Mouse (Mus musculus) layer of hippocampus, adult 2 months (tissue): ENCODE results near the gene 4933407L21Rik. TPM values are rescaled to one million over a fixed set of nuclear protein-coding genes. Genes with fewer than 3 reads are reported as not detected.

Experiments used
- DNase-seq, 2 experiments: peaks; one replicate each; pipeline ENCODE4 v3.0.0; 2022; ENCODE audit warnings: low spot score in 2 of 2
- H3K27ac ChIP-seq: fragments of 200-600 bp; 2 replicates; pipeline ENCODE4 v1.8.1; 2022
- H3K4me3 ChIP-seq: fragments of 200-600 bp; 2 replicates; pipeline ENCODE4 v1.8.1; 2022; ENCODE audit warnings: mild to moderate bottlenecking
- CTCF ChIP-seq: fragments of 200-600 bp; conservative IDR thresholded peaks from 2 replicates; pipeline ENCODE4 v1.8.1; 2022; ENCODE audit warnings: antibody characterized with exemption, mild to moderate bottlenecking, moderate library complexity
- total RNA-seq, 2 experiments: library from RNA; stranded (reverse); gene quantifications; 2 replicates each; pipeline ENCODE4 v1.2.3; 2021

The 4933407L21Rik gene
- total RNA-seq, 2 experiments from 2014 or later: 3.3 to 3.6 TPM

DNA sequence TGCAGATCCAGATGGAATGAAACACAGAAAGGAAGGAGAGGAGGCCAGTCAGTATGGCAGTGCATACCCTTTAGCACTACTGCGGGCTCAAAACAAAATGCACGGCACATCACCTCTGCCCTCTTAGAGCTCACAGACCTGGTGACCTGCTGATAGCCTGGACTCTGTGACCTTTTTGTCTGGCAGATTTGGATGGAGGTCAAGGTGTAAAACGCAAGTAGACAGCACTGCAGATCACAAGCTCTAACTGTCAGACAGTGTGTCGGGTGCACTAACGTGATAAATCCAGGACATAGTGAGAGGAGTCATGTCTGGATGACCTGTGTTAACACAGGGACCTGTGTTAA lies 5.4 kb upstream of the 4933407L21Rik start:
- DNase-seq: no peak
- no peak for TF ChIP-seq CTCF
- Histone ChIP-seq H3K4me3 (no peak overlapping the region), H3K27ac (peak overlapping the region; percentile 75)

- no peak for DNase-seq
- no peak for TF ChIP-seq CTCF
- no peak overlapping the region for H3K27ac ChIP-seq
- no peak overlapping the region for H3K4me3 ChIP-seq
These were observed 3.1 kb upstream of the 4933407L21Rik start for GRCm38 (mm10) chr1:85925183-85925582.

GRCm38 (mm10) chr1:85928688-85929065 lies 394 bp downstream of the 4933407L21Rik start:
- no peak for TF ChIP-seq CTCF
- Histone ChIP-seq H3K4me3 (no peak overlapping the region), H3K27ac (peak overlapping the region; percentile 96)
- no peak for DNase-seq

DNA sequence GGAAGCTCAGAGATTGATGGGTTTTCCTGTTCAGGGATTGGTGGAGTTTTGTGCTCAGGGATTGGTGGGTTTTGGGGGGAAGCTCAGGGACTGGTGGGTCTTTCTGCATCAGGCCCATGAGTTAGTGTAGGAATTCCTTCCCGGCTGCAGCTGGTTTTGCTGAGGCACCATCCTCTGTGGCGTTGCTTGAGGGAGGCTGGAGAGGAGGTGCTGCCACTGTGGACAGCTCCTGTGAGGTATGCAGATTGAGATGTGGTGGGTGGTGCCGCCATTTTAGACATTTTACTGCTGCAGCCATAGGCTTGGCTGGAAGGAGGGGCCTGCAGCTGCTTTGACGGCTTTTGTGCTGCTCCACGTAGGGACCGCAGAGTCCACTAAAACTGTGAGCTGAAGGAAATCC lies 1.1 kb downstream of the 4933407L21Rik start:
- Histone ChIP-seq H3K27ac (peak overlapping the region; percentile 96), H3K4me3 (no peak overlapping the region)
- TF ChIP-seq CTCF: no peak
- no peak for DNase-seq

- Histone ChIP-seq H3K27ac (peak overlapping the region; percentile 96), H3K4me3 (no peak overlapping the region)
- peak; percentile 52 to 66 for DNase-seq
- TF ChIP-seq CTCF: no peak
These were observed 2.9 kb downstream of the 4933407L21Rik start for GRCm38 (mm10) chr1:85931170-85931569.

GRCm38 (mm10) chr1:85933226-85933625 lies 4.9 kb downstream of the 4933407L21Rik start:
- Histone ChIP-seq H3K4me3 (no peak overlapping the region), H3K27ac (peak overlapping the region; percentile 83)
- DNase-seq: no peak
- TF ChIP-seq CTCF: no peak

DNA sequence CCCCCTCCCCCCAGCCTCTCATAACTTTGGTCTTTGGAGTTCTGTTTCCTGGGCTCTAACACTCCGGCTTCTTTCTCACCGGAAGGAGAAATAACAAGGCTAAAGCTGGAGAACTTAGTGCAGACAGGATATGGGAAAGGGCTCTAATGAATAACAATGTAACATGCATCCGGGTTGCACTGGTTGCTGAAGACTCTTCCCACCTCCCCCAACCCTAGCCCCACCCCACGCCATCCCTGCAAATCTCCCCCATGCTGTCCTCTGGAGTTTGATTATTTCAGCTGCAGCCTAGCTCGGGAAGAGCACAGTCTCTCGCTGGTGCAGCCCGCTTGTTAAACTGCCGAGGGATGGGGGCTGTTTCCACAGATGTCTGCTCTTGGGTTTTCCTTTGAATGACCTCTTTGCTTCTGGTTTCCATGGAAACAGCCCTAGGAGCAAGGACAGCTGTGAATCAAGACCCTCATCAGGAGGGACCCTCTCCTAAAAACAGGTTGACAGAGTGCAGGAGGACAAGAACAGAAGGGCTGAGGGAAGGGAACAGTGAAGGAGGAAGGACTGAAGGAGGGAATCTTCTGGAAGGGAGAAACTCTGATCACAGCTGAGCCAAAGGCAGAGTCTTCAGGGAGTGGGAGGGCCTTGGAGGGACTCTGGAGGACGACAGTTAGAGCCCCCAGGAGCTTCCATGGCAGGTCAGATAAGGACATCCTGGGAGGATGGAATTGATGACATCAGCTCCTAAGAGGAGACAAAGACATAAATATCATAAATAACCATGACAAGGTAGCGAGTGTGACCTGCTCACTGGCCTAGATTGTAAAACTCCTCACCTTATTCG lies 5.6 kb downstream of the 4933407L21Rik start:
- Histone ChIP-seq H3K4me3 (no peak overlapping the region), H3K27ac (peak overlapping the region; percentile 83)
- no peak for TF ChIP-seq CTCF
- no peak for DNase-seq

DNA sequence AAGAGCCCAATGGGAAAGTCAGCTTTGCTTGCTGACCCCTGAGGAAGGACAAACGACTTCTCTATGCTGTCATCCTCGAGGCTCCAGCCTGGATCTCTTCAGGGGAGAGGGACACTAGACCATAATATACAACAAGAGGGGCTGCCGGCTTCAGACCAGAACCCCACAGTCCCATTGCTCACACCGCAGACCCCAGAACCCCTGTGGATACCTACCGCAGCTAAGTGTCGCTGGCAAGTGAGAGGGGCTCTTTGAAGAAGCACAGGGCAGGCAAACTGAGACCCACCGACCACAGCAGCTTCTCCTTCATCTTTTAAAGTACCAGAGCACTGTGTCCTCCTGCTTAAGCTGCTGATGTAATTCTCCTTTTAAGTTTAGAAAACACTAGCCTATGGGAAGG lies 6.3 kb downstream of the 4933407L21Rik start:
- Histone ChIP-seq H3K4me3 (no peak overlapping the region), H3K27ac (peak overlapping the region; percentile 83; the same call in 1 of the 2 replicates)
- no peak for DNase-seq
- TF ChIP-seq CTCF: no peak

- peak overlapping the region; percentile 28; the same call in 1 of the 2 replicates for H3K27ac ChIP-seq
- TF ChIP-seq CTCF: peak; percentile 89
These were observed 7.0 kb downstream of the 4933407L21Rik start for GRCm38 (mm10) chr1:85935148-85935852.

DNA sequence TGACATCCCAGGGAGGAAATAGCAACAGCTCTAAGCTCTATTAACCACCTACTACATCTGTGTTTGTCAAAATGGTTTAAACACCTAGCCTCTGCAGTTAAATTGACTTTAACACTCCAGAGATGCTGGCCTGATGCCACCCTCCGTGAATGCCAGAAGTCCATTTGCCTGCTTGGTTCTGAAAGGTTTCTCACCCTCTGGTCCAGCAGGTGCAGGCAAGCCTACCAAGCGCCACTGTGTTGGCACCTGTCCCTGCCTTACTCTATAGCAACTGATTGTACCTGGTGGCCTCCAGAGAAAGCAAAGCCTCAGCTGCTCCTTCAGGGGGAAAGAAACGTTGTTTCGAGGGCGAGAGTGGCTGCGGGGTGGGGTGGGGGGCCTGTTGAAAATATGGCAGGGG lies 8.0 kb downstream of the 4933407L21Rik start:
- no peak for DNase-seq
- no peak for TF ChIP-seq CTCF
- Histone ChIP-seq H3K4me3 (no peak overlapping the region), H3K27ac (no peak overlapping the region)

More at GRCm38 (mm10) chr1:85935148-85935852, 7.0 kb downstream of the 4933407L21Rik start:
- peak in 1 of 2 experiments; percentile 63 for DNase-seq
- H3K4me3 ChIP-seq: no peak overlapping the region

GRCm38 (mm10) chr1:85937323-85937722 lies 9.0 kb downstream of the 4933407L21Rik start:
- DNase-seq: no peak
- no peak for TF ChIP-seq CTCF
- Histone ChIP-seq H3K27ac (no peak overlapping the region), H3K4me3 (no peak overlapping the region)

DNA sequence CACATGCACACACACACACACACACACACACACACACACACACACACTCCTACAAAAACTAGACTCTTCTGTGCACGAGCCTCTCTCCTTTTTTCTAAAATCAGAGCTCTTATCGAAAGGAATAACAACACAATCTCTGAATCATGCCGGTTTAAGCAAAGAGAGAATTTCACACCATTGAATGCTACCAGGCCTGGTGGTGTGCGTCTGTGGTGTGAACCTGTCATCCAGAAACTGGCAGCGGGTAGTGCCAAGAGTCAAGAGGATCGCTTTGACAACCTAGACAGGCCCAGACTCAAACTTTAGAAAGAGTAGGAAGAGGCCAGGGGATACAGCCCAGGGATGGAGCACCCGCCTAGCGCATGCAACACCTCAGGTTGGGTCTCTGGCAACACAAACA lies 14.0 kb downstream of the 4933407L21Rik start:
- H3K27ac ChIP-seq: no peak overlapping the region
- no peak for DNase-seq
- no peak for TF ChIP-seq CTCF
- H3K4me3 ChIP-seq: no peak overlapping the region

DNA sequence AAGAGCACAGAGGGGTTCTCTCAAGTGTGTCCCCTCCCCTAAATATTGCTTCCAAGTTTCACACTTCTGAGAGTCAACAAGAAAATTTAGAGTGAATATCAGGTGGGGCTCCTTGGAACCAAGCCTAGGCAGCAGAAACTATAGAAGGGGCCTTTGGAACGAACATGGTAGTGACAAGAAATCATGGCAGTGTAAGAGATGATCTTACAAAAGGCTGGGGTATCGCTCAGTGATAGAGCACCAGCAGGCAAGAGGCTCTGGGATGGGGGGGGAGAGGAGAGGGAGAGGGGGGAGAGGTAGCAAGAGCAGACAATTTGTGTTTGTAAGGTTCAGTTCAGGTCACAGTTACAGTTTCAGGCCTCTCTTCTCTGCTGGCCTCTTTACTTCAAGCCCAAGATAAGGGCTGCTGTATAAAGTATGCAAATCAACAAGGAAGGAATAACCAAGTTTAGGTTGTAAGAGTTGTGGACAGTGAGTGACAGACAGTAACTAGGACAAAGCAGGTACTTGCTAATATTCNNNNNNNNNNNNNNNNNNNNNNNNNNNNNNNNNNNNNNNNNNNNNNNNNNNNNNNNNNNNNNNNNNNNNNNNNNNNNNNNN lies 20.9 kb downstream of the 4933407L21Rik start:
- DNase-seq: no peak
- no peak for TF ChIP-seq CTCF
- H3K4me3 ChIP-seq: no peak overlapping the region
- H3K27ac ChIP-seq: no peak overlapping the region
